Mouse (Mus musculus) midbrain, embryonic 13.5 days (tissue): ENCODE results near the gene C3ar1. TPM values are rescaled to one million over a fixed set of nuclear protein-coding genes. Genes with fewer than 3 reads are reported as not detected.
A peak's percentile ranks its signal among the peaks of the same experiment; 100 is the strongest.

Experiments used
- ATAC-seq: fragments of 200-750 bp; cut with Nextera tagmentation; 2 replicates; pipeline ENCODE4 v1.8.0; 2017; ENCODE audit warnings: mild to moderate bottlenecking, moderate TSS enrichment, moderate library complexity
- H3K27ac ChIP-seq: fragments of 300-500 bp; sonication (generic); 2 replicates; pipeline ENCODE4 v1.5.1; 2015; ENCODE audit warnings: inconsistent platforms, mild to moderate bottlenecking, moderate library complexity
- H3K27me3 ChIP-seq: fragments of 300-500 bp; sonication (generic); 2 replicates; pipeline ENCODE4 v1.6.1; 2015; ENCODE audit warnings: mild to moderate bottlenecking, inconsistent platforms
- H3K36me3 ChIP-seq: fragments of 300-500 bp; sonication (generic); 2 replicates; pipeline ENCODE4 v1.6.1; 2015; ENCODE audit warnings: mild to moderate bottlenecking, inconsistent platforms
- H3K4me1 ChIP-seq: fragments of 300-500 bp; sonication (generic); replicated peaks from 2 replicates; pipeline ENCODE4 v1.6.1; 2015; ENCODE audit warnings: inconsistent platforms
- H3K4me2 ChIP-seq: fragments of 300-500 bp; sonication (generic); replicated peaks from 2 replicates; pipeline ENCODE4 v1.6.1; 2015; ENCODE audit warnings: moderate library complexity, mild to moderate bottlenecking, inconsistent platforms
- H3K4me3 ChIP-seq: fragments of 300-500 bp; sonication (generic); replicated peaks from 2 replicates; pipeline ENCODE4 v1.5.1; 2015; ENCODE audit warnings: mild to moderate bottlenecking, inconsistent platforms
- H3K9ac ChIP-seq: fragments of 300-500 bp; sonication (generic); replicated peaks from 2 replicates; pipeline ENCODE4 v1.6.1; 2015; ENCODE audit warnings: mild to moderate bottlenecking, inconsistent platforms
- H3K9me3 ChIP-seq: fragments of 300-500 bp; sonication (generic); 2 replicates; pipeline ENCODE4 v1.6.1; 2016; ENCODE audit warnings: mild to moderate bottlenecking, inconsistent platforms
- WGBS: fragments of 180-500 bp; shearing (Covaris S2); methylation state at CpG from one replicate; pipeline ENCODE4 v1.1.7; 2015; 5-methylcytosine and 5-hydroxymethylcytosine counted together
- microRNA-seq: library from miRNA; unstranded; fragments of <30 nt; microRNA quantifications from one replicate; pipeline ENCODE4, GENCODE M21; 2016
- polyA plus RNA-seq: library from polyadenylated mRNA; unstranded; fragments of >200 nt; fragmentation: Nextera tagmentation; extraction: Ambion mirVana; gene quantifications from 2 replicates; pipeline ENCODE4 v1.2.1, GENCODE M21; 2015

C3ar1 gene
- polyA plus RNA-seq, 1 experiment from 2014 or later, result 1.7 TPM

DNA sequence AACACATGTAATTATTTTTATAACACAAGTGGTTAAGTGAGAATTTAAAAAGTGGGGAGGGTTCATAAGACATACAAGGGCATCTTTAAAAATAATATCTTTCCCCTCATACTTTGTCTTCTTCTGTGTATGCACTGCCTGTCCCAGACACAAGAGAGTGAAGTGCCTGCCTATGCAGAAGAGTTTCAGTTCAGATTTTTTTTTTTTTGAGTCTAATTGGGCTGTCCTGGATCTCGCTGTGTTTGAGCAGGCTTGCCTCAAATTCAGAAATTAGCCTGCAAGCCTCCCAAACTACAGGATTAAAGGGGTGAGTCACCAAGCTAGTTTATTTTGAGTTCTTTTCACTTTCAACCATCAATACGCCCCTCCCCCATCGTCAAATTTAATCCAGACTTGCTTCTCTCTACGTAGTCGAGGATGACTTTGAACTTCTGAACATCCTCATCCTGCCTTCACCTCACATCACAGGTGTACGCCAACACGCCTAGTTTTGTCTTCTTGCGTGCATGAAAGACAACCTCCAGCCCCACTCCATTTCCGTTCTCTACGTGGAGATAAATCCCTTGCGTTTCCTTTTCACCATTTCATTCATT is 45.8 kb downstream of the C3ar1 start:
- no peak for ATAC-seq
- WGBS, result 2% methylated on average over 11 of the region's 11 CpGs
- Histone ChIP-seq H3K27ac (peak overlapping the region; percentile 97), H3K27me3 (peaks cover 11% of the 10 kb centered on the region; the same call in 1 of the 2 replicates), H3K9me3 (no peaks in the 10 kb centered on the region), H3K4me1 (peaks cover 10% of the 10 kb centered on the region), H3K36me3 (no peaks in the 10 kb centered on the region), H3K9ac (peak overlapping the region; percentile 59), H3K4me3 (peak overlapping the region; percentile 70), H3K4me2 (peak overlapping the region; percentile 53)

GRCm38 (mm10) chr6:122804418-122804817 is 51.5 kb downstream of the C3ar1 start:
- Histone ChIP-seq H3K36me3 (no peaks in the 10 kb centered on the region), H3K9ac (no peak overlapping the region), H3K4me2 (no peak overlapping the region), H3K27me3 (peaks cover 42% of the 10 kb centered on the region), H3K9me3 (no peaks in the 10 kb centered on the region), H3K27ac (no peak overlapping the region), H3K4me3 (no peak overlapping the region), H3K4me1 (peaks cover 15% of the 10 kb centered on the region; the same call in 1 of the 2 replicates)
- WGBS, result 25% methylated on average over 5 of the region's 5 CpGs
- ATAC-seq, result no peak

- no peaks in the 10 kb centered on the region for H3K36me3 ChIP-seq
- H3K9me3 ChIP-seq, result no peaks in the 10 kb centered on the region
- 3% methylated on average over 34 of the region's 34 CpGs for WGBS
- H3K4me1 ChIP-seq, result peaks cover 15% of the 10 kb centered on the region; the same call in 1 of the 2 replicates
- peak; percentile 78 for ATAC-seq
- H3K4me2 ChIP-seq, result peak overlapping the region; percentile 92
- H3K9ac ChIP-seq, result peak overlapping the region; percentile 80
- peaks cover 31% of the 10 kb centered on the region for H3K27me3 ChIP-seq
- H3K4me3 ChIP-seq, result peak overlapping the region; percentile 62
- peak overlapping the region; percentile 30; the same call in 1 of the 2 replicates for H3K27ac ChIP-seq
Observed at GRCm38 (mm10) chr6:122801801-122802514, 54.0 kb downstream of the C3ar1 start.

GRCm38 (mm10) chr6:122801301-122801800 is 54.6 kb downstream of the C3ar1 start, which contains the start of gene Slc2a3:
Gene Slc2a3, minus strand, starts transcription at chr6:122801640.
- Histone ChIP-seq H3K4me3 (peak within 1 kb of the TSS; percentile 62), H3K4me1 (peaks cover 15% of the 10 kb centered on the region; the same call in 1 of the 2 replicates), H3K9ac (peak within 1 kb of the TSS; percentile 80), H3K27ac (peak within 1 kb of the TSS; percentile 30; the same call in 1 of the 2 replicates), H3K27me3 (peaks cover 31% of the 10 kb centered on the region), H3K9me3 (no peaks in the 10 kb centered on the region), H3K4me2 (peak within 1 kb of the TSS; percentile 92), H3K36me3 (no peaks in the 10 kb centered on the region)
- ATAC-seq, result peak; percentile 87
- WGBS, result under 1% methylated on average over 46 of the region's 46 CpGs

- H3K4me2 ChIP-seq, result peak overlapping the region; percentile 92
- H3K27me3 ChIP-seq, result peaks cover 31% of the 10 kb centered on the region
- peak overlapping the region; percentile 80 for H3K9ac ChIP-seq
- H3K36me3 ChIP-seq, result no peaks in the 10 kb centered on the region
- no peak overlapping the region for H3K27ac ChIP-seq
- no peak; the same call in 1 of the 2 replicates for ATAC-seq
- H3K9me3 ChIP-seq, result no peaks in the 10 kb centered on the region
- 34% methylated on average over 10 of the region's 10 CpGs for WGBS
- peaks cover 15% of the 10 kb centered on the region; the same call in 1 of the 2 replicates for H3K4me1 ChIP-seq
- H3K4me3 ChIP-seq, result peak overlapping the region; percentile 62
Observed at GRCm38 (mm10) chr6:122800640-122801300, 55.2 kb downstream of the C3ar1 start.

Small RNAs within 50 kb of the gene (microRNA-seq; reads per million reads assigned to microRNA genes)
- gene Mir7231, result not detected

Other genes starting within 250 kb of the C3ar1 start
- 0.12 TPM in 1 of 2 replicates, not detected in the other for gene Gdf3, start 246.1 kb downstream of the C3ar1 start, polyA plus RNA-seq
- gene Dppa3, start 229.8 kb downstream of the C3ar1 start, polyA plus RNA-seq, result not detected in 2 replicates
- gene Nanog, start 148.7 kb downstream of the C3ar1 start, polyA plus RNA-seq, result 0.09 and 0.28 TPM in 2 replicates
- gene Slc2a3, start 54.5 kb downstream of the C3ar1 start, polyA plus RNA-seq, result 15.9 TPM in 2 replicates
- gene Foxj2, start 36.2 kb downstream of the C3ar1 start, polyA plus RNA-seq, result 4.9 and 6.2 TPM in 2 replicates
- 107 and 113 TPM in 2 replicates for gene Necap1, start 18.3 kb upstream of the C3ar1 start, polyA plus RNA-seq
- gene Clec4a1, start 65.7 kb upstream of the C3ar1 start, polyA plus RNA-seq, result 0.54 and 0.69 TPM in 2 replicates
- 0.92 and 0.94 TPM in 2 replicates for gene Clec4a3, start 96.4 kb upstream of the C3ar1 start, polyA plus RNA-seq
- gene Clec4a4, start 134.2 kb upstream of the C3ar1 start, polyA plus RNA-seq, result not detected in 2 replicates
- not detected in 2 replicates for gene Clec4b1, start 193.8 kb upstream of the C3ar1 start, polyA plus RNA-seq